Mouse (Mus musculus): ENCODE data around the gene Spata5.

DNA sequence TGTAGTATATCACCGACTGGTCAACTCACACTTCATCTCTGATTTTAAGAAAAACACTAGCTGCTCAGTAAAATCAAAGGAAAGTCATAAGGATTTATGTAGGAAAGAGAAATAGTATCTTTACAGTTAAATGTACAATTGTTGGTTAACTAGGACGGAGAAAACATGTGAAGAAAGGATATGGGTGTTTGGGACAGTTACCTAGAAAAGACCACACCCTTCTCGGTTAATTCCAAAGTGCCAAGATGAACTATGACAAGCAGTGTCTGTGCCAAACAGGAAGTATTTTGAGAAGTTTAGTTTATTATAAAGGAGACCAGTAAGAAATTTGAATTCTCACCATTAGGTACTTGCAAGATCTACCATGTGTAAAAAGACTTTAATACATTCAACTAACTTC is 70.3 kb downstream of the Spata5 start:
- no peak for TF ChIP-seq CTCF (IDR thresholded peaks at IDR 0.05; ENCODE audit: low read depth, low read length)
- no peak for TF ChIP-seq POLR2A (IDR thresholded peaks at IDR 0.05; ENCODE audit: borderline replicate concordance, low read depth, low read length)

Measured in bone marrow macrophage, adult 2 months (primary cell).